Comparison of ENCODE assay signal across 11 mouse cellular contexts in the genomic region with DNA sequence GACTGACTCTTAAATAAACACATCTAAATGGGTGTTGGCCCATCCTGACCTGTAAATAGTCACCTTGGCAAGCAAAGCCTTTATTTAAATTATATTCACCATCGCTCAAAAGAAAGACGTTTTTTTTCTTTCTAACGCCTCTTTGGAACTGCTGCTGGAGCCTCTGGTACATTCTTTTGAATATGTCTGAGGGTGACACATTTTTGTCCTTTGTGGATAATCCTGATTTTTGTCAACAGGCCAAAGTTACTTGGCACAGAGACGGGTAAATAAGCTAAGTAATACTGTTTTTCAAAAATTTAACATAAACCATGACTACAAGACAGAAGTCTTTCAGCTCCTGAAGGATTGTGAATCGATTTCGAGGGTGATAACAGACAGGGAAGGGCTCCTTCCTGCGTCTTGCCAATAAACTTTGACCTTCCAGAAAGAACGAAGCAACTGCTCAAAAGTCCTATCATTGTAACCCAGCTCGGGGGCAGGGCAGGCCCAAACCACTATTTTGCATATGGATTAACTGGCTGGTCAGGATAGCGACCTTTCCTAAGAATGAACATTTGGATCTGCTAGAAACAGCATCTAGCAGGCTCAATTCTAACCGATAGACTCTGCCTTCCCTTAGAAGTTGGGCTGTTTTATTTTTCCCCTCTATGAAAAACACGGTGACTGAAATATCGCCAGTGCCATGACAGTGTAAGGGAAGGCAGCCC. TPM values are rescaled to one million over a fixed set of nuclear protein-coding genes. Genes with fewer than 3 reads are reported as not detected.
DNase-seq lines count a peak whose midpoint lies in the region; ATAC-seq and TF ChIP-seq lines count a peak whose summit lies in the region.
"Had no signal": no experiment of that assay in that cellular context is flagged by ENCODE, and none has a peak within 500 bp of the region (broad histone marks: within the 10 kb centered on the region; RNA-seq: fewer than 3 reads in every experiment).

No protein-coding gene starts in this region.

- no peak overlapping the region for H3K4me2 ChIP-seq in forebrain, embryonic 15.5 days (replicated peaks)
- no peak overlapping the region for H3K4me2 ChIP-seq in stomach, postnatal 0 days (replicated peaks; ENCODE audit: low read depth)

- no peak for TF ChIP-seq CTCF in heart, adult 2 months (IDR thresholded peaks at IDR 0.05)
- TF ChIP-seq CTCF in lung, adult 2 months (IDR thresholded peaks at IDR 0.05; ENCODE audit: insufficient read depth, low read length), result no peak
- no peak for TF ChIP-seq CTCF in stomach, postnatal 0 days (IDR thresholded peaks at IDR 0.05; ENCODE audit: low read depth)

- no peak for DNase-seq in heart, adult 2 months
- no peak for DNase-seq in heart, adult 9 months (ENCODE audit: low spot score in 2 of 2)
- peak; percentile 51 for DNase-seq in lung, postnatal 10 days
- no peak for DNase-seq in lung, adult 2 months
- DNase-seq in stomach, postnatal 0 days (ENCODE audit: low spot score), result no peak
- DNase-seq in left cerebral cortex, adult 11 months (ENCODE audit: low spot score), result no peak
- DNase-seq in cerebellum, postnatal 36 days, result no peak
- DNase-seq: kidney, adult 2 months; spleen, adult 18-20 months had no signal

- no peak overlapping the region for H3K9ac ChIP-seq in heart, adult 2 months (ENCODE audit: low read depth, low read length)
- no peak overlapping the region for H3K9ac ChIP-seq in forebrain, embryonic 15.5 days (replicated peaks)
- H3K9ac ChIP-seq in stomach, postnatal 0 days (ENCODE audit: low read length), result no peak overlapping the region

- peaks cover 2% of the 10 kb centered on the region; the same call in 1 of the 2 replicates for H3K79me2 ChIP-seq in heart, adult 2 months (replicated peaks; ENCODE audit: control insufficient read depth, insufficient read depth, low read length)

- no peaks in the 10 kb centered on the region for H3K27me3 ChIP-seq in heart, adult 2 months (ENCODE audit: control insufficient read depth, insufficient read depth, low read length)
- H3K27me3 ChIP-seq in forebrain, embryonic 15.5 days, result no peaks in the 10 kb centered on the region
- no peaks in the 10 kb centered on the region for H3K27me3 ChIP-seq in stomach, postnatal 0 days (ENCODE audit: control insufficient read depth, insufficient read depth, low read length)

- H3K36me3 ChIP-seq in heart, adult 2 months (ENCODE audit: control insufficient read depth, insufficient read depth, low read length), result peaks cover 2% of the 10 kb centered on the region; the same call in 1 of the 2 replicates
- no peaks in the 10 kb centered on the region for H3K36me3 ChIP-seq in forebrain, embryonic 15.5 days
- no peaks in the 10 kb centered on the region for H3K36me3 ChIP-seq in stomach, postnatal 0 days (ENCODE audit: control insufficient read depth, insufficient read depth, low read length)

- no peak for TF ChIP-seq EP300 in heart, adult 2 months (IDR thresholded peaks at IDR 0.05; ENCODE audit: insufficient read depth, low read depth, low read length)
- no peak for TF ChIP-seq EP300 in stomach, postnatal 0 days (optimal IDR thresholded peaks at IDR 0.05)

- TF ChIP-seq POLR2A in heart, adult 2 months (IDR thresholded peaks at IDR 0.05; ENCODE audit: insufficient read depth, low read depth, low read length), result no peak
- no peak for TF ChIP-seq POLR2A in lung, adult 2 months (IDR thresholded peaks at IDR 0.05; ENCODE audit: borderline replicate concordance, extremely low read depth, low read depth, low read length)

- peak overlapping the region; percentile 54 for H3K27ac ChIP-seq in heart, adult 2 months
- H3K27ac ChIP-seq in forebrain, embryonic 15.5 days (replicated peaks), result peak overlapping the region; percentile 49
- H3K27ac ChIP-seq in stomach, postnatal 0 days (replicated peaks), result peak overlapping the region; percentile 88

- 66% methylated on average over 13 of the region's 13 CpGs for WGBS in heart, adult 2 months
- WGBS in lung, adult 2 months, result 44% methylated on average over 13 of the region's 13 CpGs
- WGBS in forebrain, embryonic 15.5 days, result 10% methylated on average over 13 of the region's 13 CpGs
- WGBS in stomach, postnatal 0 days, result 34% methylated on average over 13 of the region's 13 CpGs

- H3K4me1 ChIP-seq in heart, adult 2 months (ENCODE audit: control insufficient read depth, insufficient read depth, low read length), result peaks cover 7% of the 10 kb centered on the region
- peaks cover 14% of the 10 kb centered on the region for H3K4me1 ChIP-seq in lung, adult 2 months (ENCODE audit: control insufficient read depth, insufficient read depth, low read length)
- peaks cover 47% of the 10 kb centered on the region for H3K4me1 ChIP-seq in forebrain, embryonic 15.5 days
- H3K4me1 ChIP-seq in stomach, postnatal 0 days (replicated peaks; ENCODE audit: control insufficient read depth, insufficient read depth), result peaks cover 16% of the 10 kb centered on the region

- H3K9me3 ChIP-seq in forebrain, embryonic 15.5 days, result no peaks in the 10 kb centered on the region
- H3K9me3 ChIP-seq in stomach, postnatal 0 days (ENCODE audit: control insufficient read depth, low read length), result no peaks in the 10 kb centered on the region

- intact Hi-C loops in heart, adult 2 months (cut with DNase I), result no loop called here

- ATAC-seq in forebrain, embryonic 15.5 days (replicated peaks), result no peak
- no peak for ATAC-seq in stomach, postnatal 0 days (ENCODE audit: low FRiP score, low TSS enrichment)

- H3K4me3 ChIP-seq in heart, adult 2 months, result no peak overlapping the region
- H3K4me3 ChIP-seq in lung, adult 2 months (replicated peaks; ENCODE audit: extremely low read depth, low read depth, low read length), result no peak overlapping the region
- no peak overlapping the region for H3K4me3 ChIP-seq in forebrain, embryonic 15.5 days
- H3K4me3 ChIP-seq in stomach, postnatal 0 days (ENCODE audit: low read depth, low read length), result no peak overlapping the region

RNA-seq across cellular contexts. Expression of a gene that starts 3.4 kb away (rescaled TPM):
- total RNA-seq in heart, adult 2 months (2021), result 10 to 100 TPM; 30.8 to 30.9 TPM
- 12.7 and 21.1 TPM in 2 replicates for polyA plus RNA-seq in heart, adult 2 months (2012; rRNA removed)
- polyA plus RNA-seq in lung, adult 2 months (2012; rRNA removed), result 39.3 and 42.6 TPM in 2 replicates
- 17.4 and 18.5 TPM in 2 replicates for polyA plus RNA-seq in forebrain, embryonic 15.5 days (2015; fragmentation: Nextera tagmentation; extraction: Ambion mirVana)
- polyA plus RNA-seq in stomach, postnatal 0 days (2015; fragmentation: Nextera tagmentation; extraction: Ambion mirVana), result 46.5 and 49.5 TPM in 2 replicates

RNA-seq across cellular contexts. Expression of a gene that starts 54.5 kb away (rescaled TPM):
- total RNA-seq in heart, adult 2 months (2021), result not detected
- not detected in 2 replicates for polyA plus RNA-seq in heart, adult 2 months (2012; rRNA removed)
- polyA plus RNA-seq in lung, adult 2 months (2012; rRNA removed), result not detected in 2 replicates
- polyA plus RNA-seq in forebrain, embryonic 15.5 days (2015; fragmentation: Nextera tagmentation; extraction: Ambion mirVana), result not detected in 2 replicates
- not detected in 2 replicates for polyA plus RNA-seq in stomach, postnatal 0 days (2015; fragmentation: Nextera tagmentation; extraction: Ambion mirVana)
- total RNA-seq: left cerebral cortex, postnatal 36 days had no signal
- polyA plus RNA-seq: kidney, adult 2 months had no signal
